Mouse (Mus musculus) cerebellum, adult (tissue): ENCODE measurements at regions not wholly inside any gene's neighbourhood (a gene's known extent, or its start where the extent isn't known, plus 50 kb on each side); places are given as distances from the start of the nearest gene placed in this dataset.
"Not testable (repeated sequence)": the region's sequence is repeated elsewhere in the genome, so short reads cannot be mapped to it uniquely, and the experiment has no call there.

ENCODE experiments used
- ATAC-seq: cut with Nextera tagmentation; 2 replicates; pipeline ENCODE4 v1.9.2; 2017; ENCODE audit warnings: mild to moderate bottlenecking, moderate library complexity, mixed read lengths; ENCODE audit not compliant: insufficient number of reproducible peaks, low FRiP score, low TSS enrichment

- no peak for ATAC-seq
Observed at GRCm38 (mm10) chr12:56081406-56081805, 245.3 kb downstream of the Brms1l start.

- no peak for ATAC-seq
Observed at GRCm38 (mm10) chr12:56064183-56064582, 228.1 kb downstream of the Brms1l start.

- no peak for ATAC-seq
Observed at GRCm38 (mm10) chr12:56058876-56059275, 222.8 kb downstream of the Brms1l start.

GRCm38 (mm10) chr12:56058463-56058862 is 222.3 kb downstream of the Brms1l start:
- ATAC-seq, result peak; percentile 70; the same call in 1 of the 2 replicates

- no peak for ATAC-seq
Observed at GRCm38 (mm10) chr12:56055382-56055781, 219.3 kb downstream of the Brms1l start.

GRCm38 (mm10) chr12:56046050-56046449 is 209.9 kb downstream of the Brms1l start:
- ATAC-seq, result no peak

- ATAC-seq, result no peak
Observed at GRCm38 (mm10) chr12:56020954-56021514, 184.9 kb downstream of the Brms1l start.

GRCm38 (mm10) chr12:56020547-56020946 is 184.4 kb downstream of the Brms1l start:
- no peak for ATAC-seq

- ATAC-seq, result no peak
Observed at GRCm38 (mm10) chr12:56009976-56010375, 173.9 kb downstream of the Brms1l start.

- ATAC-seq, result no peak
Observed at GRCm38 (mm10) chr12:56005846-56006245, 169.7 kb downstream of the Brms1l start.

GRCm38 (mm10) chr12:56005321-56005720 is 169.2 kb downstream of the Brms1l start:
- no peak for ATAC-seq

- ATAC-seq, result no peak
Observed at GRCm38 (mm10) chr12:56004479-56004878, 168.4 kb downstream of the Brms1l start.

- ATAC-seq, result no peak
Observed at GRCm38 (mm10) chr12:56003561-56003960, 167.4 kb downstream of the Brms1l start.

GRCm38 (mm10) chr12:55996585-55997377 is 160.7 kb downstream of the Brms1l start:
- no peak for ATAC-seq

GRCm38 (mm10) chr12:55983565-55984351 is 147.6 kb downstream of the Brms1l start:
- ATAC-seq, result no peak

GRCm38 (mm10) chr12:55983128-55983527 is 147.0 kb downstream of the Brms1l start:
- ATAC-seq, result no peak

- no peak for ATAC-seq
Observed at GRCm38 (mm10) chr12:55974262-55974661, 138.1 kb downstream of the Brms1l start.

- ATAC-seq, result not testable (repeated sequence)
Observed at GRCm38 (mm10) chr12:55959319-55959718, 123.2 kb downstream of the Brms1l start.

GRCm38 (mm10) chr12:55940566-55940965 is 104.4 kb downstream of the Brms1l start:
- no peak for ATAC-seq

GRCm38 (mm10) chr12:55939281-55940142 is 103.4 kb downstream of the Brms1l start:
- no peak for ATAC-seq
